Mouse (Mus musculus) T-helper 1 cell (primary cell): ENCODE data around the gene Pex19.

ENCODE experiments used
- in situ Hi-C: fragments of 300-600 bp; cut with MboI, MseI; formaldehyde crosslinking; loops from one replicate; pipeline ENCODE4 v1.15.1; 2025; ENCODE audit warnings: high pct_unique_total_duplicates

Pex19 gene

GRCm38 (mm10) chr1:172133535-172133934 is 7.0 kb downstream of the Pex19 start:
- in situ Hi-C loops, result no loop called here

- in situ Hi-C loops, result no loop called here
Observed at GRCm38 (mm10) chr1:172134072-172134471, 7.5 kb downstream of the Pex19 start.

- in situ Hi-C loops, result loop anchor here (10.0 kb wide), 1 partner anchor 855 kb away; the partner anchor contains the start of genes Ppox and Usp21
Observed at GRCm38 (mm10) chr1:172140160-172140559, 13.6 kb downstream of the Pex19 start.

GRCm38 (mm10) chr1:172140825-172141224 is 14.3 kb downstream of the Pex19 start:
- in situ Hi-C loops, result loop anchor here (10.0 kb wide), 1 partner anchor 856 kb away; the partner anchor contains the start of genes Ppox and Usp21

- in situ Hi-C loops, result loop anchor here (10.0 kb wide), 1 partner anchor 857 kb away; the partner anchor contains the start of genes Ppox and Usp21
Observed at GRCm38 (mm10) chr1:172141529-172141928, 15.0 kb downstream of the Pex19 start.

GRCm38 (mm10) chr1:172143570-172143969 is 17.0 kb downstream of the Pex19 start:
- in situ Hi-C loops, result loop anchor here (10.0 kb wide), 1 partner anchor 859 kb away; the partner anchor contains the start of genes Ppox and Usp21

GRCm38 (mm10) chr1:172147835-172148278 is 21.3 kb downstream of the Pex19 start, which contains the start of gene Dcaf8:
Gene Dcaf8 (plus strand): TSS chr1:172148084.
- in situ Hi-C loops, result loop anchor here (5.0 to 10.0 kb wide), 2 partner anchors 164 to 863 kb away; partner anchors contain the start of genes Ppox and Usp21

GRCm38 (mm10) chr1:172148279-172148954 is 21.9 kb downstream of the Pex19 start:
- in situ Hi-C loops, result loop anchor here (5.0 to 10.0 kb wide), 2 partner anchors 164 to 864 kb away; partner anchors contain the start of genes Ppox and Usp21

GRCm38 (mm10) chr1:172148955-172149815 is 22.6 kb downstream of the Pex19 start:
- in situ Hi-C loops, result loop anchor here (5.0 to 10.0 kb wide), 2 partner anchors 163 to 864 kb away; partner anchors contain the start of genes Ppox and Usp21

- in situ Hi-C loops, result no loop called here
Observed at GRCm38 (mm10) chr1:172154536-172154935, 28.0 kb downstream of the Pex19 start.

- in situ Hi-C loops, result no loop called here
Observed at GRCm38 (mm10) chr1:172155518-172155917, 29.0 kb downstream of the Pex19 start.

GRCm38 (mm10) chr1:172159970-172160369 is 33.4 kb downstream of the Pex19 start:
- in situ Hi-C loops, result no loop called here

GRCm38 (mm10) chr1:172160508-172160907 is 34.0 kb downstream of the Pex19 start:
- in situ Hi-C loops, result no loop called here

- in situ Hi-C loops, result no loop called here
Observed at GRCm38 (mm10) chr1:172162009-172162408, 35.5 kb downstream of the Pex19 start.

- in situ Hi-C loops, result no loop called here
Observed at GRCm38 (mm10) chr1:172162959-172163358, 36.4 kb downstream of the Pex19 start.

GRCm38 (mm10) chr1:172167911-172168310 is 41.4 kb downstream of the Pex19 start:
- in situ Hi-C loops, result no loop called here

GRCm38 (mm10) chr1:172169809-172170208 is 43.3 kb downstream of the Pex19 start:
- in situ Hi-C loops, result no loop called here

- in situ Hi-C loops, result no loop called here
Observed at GRCm38 (mm10) chr1:172172381-172172780, 45.8 kb downstream of the Pex19 start.

GRCm38 (mm10) chr1:172173181-172173580 is 46.6 kb downstream of the Pex19 start:
- in situ Hi-C loops, result no loop called here

- in situ Hi-C loops, result no loop called here
Observed at GRCm38 (mm10) chr1:172177791-172178190, 51.2 kb downstream of the Pex19 start.

GRCm38 (mm10) chr1:172179102-172179501 is 52.5 kb downstream of the Pex19 start:
- in situ Hi-C loops, result no loop called here

GRCm38 (mm10) chr1:172180881-172181280 is 54.3 kb downstream of the Pex19 start:
- in situ Hi-C loops, result no loop called here
